Mouse (Mus musculus) liver, adult 2 months (tissue): ENCODE measurements around the gene Pik3ip1.

Source experiments
- CTCF ChIP-seq: fragments of 200-500 bp; IDR thresholded peaks from 2 replicates; pipeline ENCODE4 v1.5.1; 2011; ENCODE audit warnings: low read depth, low read length, control low read depth
- POLR2A ChIP-seq: fragments of 200-500 bp; IDR thresholded peaks from 2 replicates; pipeline ENCODE4 v1.6.1; 2011; ENCODE audit warnings: low read length, control low read depth; ENCODE audit not compliant: insufficient read depth; ENCODE audit errors: extremely low read depth

DNA sequence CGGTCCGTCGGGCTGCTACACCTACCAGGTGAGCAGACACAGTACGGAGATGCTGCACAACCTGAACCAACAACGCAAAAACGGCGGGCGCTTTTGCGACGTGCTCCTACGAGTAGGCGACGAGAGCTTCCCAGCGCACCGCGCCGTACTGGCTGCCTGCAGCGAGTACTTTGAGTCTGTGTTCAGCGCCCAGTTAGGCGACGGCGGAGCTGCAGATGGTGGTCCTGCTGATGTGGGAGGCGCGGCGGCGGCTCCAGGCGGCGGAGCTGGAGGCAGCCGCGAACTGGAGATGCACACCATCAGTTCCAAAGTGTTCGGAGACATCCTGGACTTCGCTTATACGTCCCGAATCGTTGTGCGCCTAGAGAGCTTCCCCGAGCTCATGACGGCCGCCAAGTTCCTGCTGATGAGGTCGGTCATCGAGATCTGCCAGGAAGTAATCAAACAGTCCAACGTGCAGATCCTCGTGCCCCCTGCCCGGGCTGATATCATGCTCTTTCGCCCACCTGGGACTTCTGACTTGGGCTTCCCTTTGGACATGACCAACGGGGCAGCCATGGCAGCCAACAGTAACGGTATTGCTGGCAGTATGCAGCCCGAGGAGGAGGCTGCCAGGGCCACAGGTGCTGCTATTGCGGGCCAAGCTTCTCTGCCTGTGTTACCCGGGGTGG is 39.4 kb upstream of the Pik3ip1 start:
- TF ChIP-seq POLR2A, result no peak
- TF ChIP-seq CTCF, result no peak
